Mouse (Mus musculus): ENCODE measurements around the gene Becn1. TPM values are rescaled to one million over a fixed set of nuclear protein-coding genes. Genes with fewer than 3 reads are reported as not detected.

The Becn1 gene
- polyA plus RNA-seq (2017; shearing (Covaris generic)) = 231 TPM

DNA sequence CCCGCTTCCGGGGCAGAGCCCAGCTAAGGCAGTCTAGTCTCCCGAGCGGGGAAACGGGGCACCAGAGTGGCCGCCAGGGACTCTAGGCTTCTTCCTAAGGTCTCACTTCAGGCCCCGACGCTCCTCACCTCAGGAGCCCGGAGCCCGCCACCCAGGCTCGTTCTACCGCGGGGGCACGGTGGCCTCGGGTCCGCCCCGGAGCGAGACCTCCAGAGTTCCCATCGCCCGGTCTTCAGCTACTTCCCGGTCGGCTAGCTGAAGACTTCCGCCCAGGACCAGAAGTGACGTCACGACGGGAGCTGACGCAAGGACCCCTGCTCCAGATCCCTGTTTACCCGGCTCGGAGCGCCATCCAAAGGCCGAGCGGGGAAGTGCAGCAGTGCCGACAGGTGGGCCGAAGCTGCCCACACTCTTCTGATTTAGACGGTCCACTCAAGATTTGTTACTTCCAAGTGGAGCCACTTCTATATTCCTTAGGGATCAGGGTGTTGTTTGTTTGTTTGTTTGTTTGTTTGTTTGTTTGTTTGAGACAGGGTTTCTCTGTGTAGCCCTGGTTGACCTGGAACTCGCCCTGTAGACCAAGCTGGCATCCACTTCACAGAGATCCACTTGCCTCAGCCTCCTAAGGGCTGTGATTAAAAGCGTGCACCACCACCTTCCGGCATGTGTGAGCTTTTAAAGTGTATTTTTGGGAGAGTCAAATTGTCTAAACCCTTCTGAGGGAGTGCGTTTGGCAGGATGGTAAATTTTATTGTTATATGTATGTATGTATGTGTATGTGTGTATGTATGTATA lies at the start of gene Becn1:
Gene Becn1, minus strand, starts transcription at position 283 of the 795 bp plus-strand sequence.

DNA sequence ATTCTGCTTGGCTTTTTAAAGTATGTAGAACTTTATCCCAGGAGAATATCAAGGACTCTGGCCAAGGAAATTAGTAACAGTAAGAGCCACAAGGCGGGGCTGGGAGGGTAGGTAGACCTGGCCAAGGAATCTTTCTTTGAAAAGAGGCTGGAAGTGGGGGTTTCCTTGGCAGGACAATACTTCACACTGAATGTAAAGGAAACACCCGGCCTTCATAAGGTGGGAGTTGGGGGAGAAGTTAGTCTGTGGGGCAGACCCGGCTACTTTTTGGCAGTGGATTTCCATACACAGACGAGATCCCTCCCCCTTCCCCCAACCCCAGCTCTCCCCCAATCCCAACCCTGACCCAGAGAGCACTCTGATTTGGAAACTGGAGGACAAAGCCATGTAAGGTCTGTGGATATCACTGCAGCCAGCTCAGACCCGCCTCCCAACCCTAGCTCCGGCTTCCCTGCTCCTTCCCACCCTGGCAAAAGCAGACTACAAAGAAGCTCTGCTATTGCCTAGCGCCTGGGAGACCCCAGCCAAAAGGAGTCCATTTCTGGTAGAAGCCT lies 28.4 kb upstream of the Becn1 start, which contains the start of gene Aoc3:
Gene Aoc3, plus strand, starts transcription at position 235 of the 554 bp plus-strand sequence.

DNA sequence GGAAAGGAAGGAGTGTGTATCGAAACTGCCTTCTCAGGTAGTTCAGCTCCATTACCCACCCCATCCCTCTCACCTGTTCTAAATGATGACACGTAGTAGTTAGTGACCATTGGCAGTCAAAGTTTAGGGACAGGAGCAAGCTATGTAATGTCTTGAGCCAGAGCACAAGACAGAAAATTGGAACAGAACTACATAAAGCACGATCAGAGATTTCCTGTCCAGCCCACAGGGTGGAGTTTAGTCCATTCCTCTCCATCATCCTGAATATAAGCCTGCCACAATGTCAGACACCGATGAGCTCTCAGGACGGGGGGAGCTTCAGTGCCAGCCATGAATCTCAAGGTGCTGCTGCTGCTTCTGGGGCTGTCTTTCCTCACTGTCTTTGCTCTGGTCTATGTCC lies 22.7 kb upstream of the Becn1 start, which contains the start of gene Aoc2:
Gene Aoc2, plus strand, starts transcription at position 301 of the 400 bp plus-strand sequence.

DNA sequence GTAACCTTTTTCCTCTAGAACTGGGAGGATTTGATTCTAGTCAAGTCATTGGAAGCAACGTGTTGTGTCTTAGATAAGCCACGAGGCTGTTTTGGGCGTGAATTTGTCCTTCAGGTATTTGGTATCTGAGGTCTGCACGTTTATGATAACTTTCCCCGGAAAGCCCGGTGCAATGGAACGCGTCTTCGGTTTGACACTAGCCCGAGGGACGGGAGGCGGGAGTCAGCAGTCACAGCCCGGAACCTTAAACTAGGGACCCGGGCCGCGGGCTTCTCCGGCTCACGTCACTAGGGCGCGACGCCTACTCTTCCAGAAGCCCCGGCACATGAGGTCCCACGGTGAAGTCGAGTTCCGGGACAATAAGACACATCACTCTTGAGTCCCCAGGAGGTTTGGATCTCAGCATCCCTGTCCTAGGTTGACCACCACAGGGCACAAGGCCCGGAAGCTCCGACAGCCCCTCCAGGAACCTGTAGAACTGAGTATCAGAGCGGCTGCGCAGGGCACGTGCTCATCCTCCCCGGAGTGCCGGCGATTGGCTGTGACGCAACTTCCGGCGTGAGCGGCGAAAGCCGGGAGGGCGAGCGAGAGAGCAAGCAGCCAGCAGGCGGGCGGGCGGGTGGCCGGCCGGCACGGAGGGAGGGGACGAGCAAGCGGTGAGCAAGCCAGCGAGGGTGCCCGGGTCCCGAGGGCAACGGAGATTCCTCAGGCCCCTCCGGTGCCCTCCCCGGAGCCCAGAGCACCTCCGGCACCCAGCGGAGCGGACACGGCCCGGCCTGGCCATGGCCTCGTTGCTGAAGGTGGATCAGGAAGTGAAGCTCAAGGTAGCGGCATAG lies 13.8 kb upstream of the Becn1 start, which contains the start of gene Psme3:
Gene Psme3, plus strand, starts transcription at position 549 of the 836 bp plus-strand sequence.

DNA sequence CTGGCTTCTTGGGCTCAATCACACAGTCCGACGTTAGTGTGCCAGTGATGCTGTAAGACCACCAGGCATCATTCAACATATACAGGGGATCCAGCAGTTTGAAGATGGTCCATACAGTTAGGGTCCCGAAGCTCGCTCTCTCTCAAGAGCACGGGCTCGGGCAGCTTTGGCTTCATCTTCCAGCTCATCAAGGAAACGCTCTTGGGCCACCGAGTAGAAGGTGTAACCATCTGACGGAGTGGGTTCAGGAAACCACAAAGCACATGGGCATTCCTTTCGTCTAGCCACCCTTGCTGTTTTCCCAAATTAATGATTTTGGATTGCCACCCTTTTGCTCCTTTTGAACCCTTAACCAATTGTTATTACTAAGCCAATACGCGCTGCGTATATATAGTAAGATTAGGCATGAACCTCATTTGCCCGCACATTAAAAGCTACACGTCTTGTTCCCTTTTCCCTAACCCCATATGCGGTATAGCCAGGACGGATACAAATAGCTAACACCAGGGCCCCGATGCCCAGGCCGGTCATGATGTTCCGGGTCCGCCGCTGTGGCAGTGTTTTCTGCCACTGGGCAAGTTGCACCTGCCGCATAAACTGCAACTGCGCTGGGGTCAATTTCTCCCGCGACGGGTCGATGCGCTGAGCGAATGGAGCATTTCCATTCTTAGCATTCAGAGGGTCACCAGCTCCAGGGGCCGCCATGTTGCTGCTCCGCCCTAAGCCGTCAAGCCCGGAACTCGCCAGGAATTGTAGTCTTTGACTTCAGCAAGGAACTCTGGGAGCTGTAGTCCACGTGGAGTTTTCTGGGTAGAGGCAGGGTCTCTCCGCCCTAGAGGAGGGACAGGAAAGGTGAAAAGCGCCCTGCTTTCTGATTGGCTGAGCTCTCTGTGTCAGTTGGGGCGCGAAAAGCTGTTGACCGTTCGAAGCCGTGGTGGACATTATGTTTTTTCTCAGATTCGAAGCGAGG lies 23.6 kb downstream of the Becn1 start, which contains the start of the genes Cntd1 and Coa3:
Gene Cntd1, plus strand, starts transcription at position 790 of the 970 bp plus-strand sequence.
Gene Coa3, minus strand, starts transcription at position 892 of the 970 bp plus-strand sequence.

DNA sequence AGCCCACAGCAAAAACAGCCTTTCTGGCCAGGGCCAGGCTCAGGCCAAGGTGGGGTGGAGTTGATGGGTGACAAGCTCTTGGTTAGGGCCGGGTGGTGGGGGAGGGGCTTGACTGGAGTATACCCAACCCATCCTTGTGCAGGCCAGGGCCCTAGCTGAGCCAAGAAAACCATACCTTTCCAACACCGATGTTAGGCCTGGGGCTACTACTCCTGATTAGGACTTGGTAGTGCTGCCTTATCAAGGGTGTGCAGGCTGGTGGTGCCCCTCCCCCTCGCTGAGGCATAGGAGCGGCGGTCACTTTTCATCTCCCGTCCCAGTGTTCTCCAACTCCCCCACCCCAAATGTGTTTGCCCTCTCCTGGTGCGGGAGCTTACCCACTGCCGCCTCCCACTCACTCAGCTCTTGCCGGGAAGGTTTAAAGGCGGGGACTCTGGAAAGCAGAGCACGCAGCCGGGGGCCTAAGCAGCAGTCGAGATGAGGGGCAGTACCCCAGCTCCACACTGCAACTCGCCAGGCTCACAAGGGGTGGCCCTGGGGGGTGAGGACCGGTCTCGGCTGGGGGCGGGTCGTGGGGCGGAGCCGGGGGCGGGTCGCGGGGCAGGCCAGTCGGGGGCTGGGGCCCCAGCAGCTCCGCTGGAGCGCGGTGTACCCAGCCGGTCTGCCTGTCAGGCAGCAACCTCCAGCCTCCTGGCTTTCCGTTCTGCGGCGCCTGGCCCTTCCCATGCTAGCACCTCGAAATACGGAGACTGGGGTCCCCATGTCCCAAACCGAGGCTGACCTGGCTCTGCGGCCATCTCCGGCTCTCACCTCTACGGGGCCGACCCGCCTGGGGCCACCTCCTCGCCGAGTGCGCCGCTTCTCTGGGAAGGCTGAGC lies 41.9 kb downstream of the Becn1 start, which contains the start of gene Wnk4:
Gene Wnk4, plus strand, starts transcription at position 620 of the 878 bp plus-strand sequence.

DNA sequence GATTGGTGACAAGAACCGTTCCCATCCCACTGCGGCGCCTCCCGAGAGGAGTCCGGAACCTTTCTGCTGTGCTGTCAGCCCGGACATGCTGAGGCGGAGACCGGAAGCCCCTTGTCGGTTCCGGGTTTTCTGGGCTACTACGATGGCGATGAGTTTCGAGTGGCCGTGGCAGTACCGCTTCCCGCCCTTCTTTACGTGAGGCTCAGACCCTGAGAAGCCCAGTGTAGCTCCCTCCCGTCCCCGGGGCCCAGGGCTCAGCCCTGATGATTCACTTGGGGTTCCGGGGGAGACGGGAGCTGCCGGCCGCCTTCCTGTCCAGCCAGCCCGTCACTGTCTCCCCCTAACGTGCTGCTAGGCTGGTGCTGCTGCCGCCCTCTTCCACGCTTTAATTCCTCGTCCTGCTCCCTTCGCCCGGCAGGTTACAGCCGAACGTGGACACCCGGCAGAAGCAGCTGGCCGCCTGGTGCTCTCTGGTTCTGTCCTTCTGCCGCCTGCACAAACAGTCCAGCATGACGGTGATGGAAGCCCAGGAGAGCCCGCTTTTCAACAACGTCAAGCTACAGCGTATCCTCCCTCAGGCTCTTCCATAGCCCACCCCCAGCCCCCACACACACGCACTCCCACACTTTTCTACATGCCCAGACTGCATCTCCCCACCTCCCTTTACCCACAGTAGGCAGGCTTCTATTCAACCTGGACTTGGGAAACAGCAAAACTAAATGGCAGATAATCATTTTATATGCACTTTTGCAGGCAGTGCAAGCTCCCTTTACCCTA lies 48.3 kb downstream of the Becn1 start, which contains the start of gene Vps25:
Gene Vps25, plus strand, starts transcription at position 95 of the 777 bp plus-strand sequence.

DNA sequence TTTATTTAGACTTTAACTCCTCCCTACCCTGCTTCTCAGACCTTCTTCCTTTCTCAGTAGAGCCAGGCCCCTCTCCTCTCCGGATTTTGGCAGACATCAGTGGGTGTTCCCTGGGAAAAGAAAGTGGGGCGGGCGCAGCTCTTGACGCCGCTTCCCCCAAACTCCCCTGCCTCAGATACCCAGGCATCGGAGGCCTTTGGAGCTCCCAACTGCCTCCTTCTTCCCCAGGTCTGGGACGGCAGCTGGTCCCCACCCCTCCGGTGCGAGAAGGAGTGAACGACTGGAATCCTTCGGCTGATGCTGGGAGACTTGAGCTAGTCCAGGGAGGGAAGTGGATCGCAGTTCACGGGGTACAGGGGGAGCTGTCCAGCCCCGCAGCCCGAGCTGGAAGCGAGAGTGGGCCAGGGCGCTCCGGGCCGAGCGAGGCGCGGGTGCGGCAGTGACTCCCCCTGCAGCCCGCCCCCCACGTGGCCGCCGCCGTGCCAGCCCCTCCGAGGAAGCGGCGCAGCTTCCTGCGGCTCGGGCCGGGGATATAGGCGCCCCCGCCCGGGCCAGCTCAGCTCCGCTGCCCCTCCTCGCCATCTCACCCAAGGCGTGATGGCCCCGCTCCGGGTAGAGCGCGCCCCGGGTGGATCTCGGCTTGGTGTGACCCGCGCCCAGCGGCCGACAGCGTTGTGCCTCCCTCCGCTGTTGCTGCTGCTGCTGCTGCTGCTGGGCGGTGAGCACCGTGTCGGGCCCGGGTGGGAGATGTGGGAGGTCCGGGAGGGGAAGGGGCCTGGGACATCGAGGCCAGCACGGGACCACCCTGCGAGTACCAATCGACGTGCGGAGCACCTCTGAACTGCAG lies 56.0 kb downstream of the Becn1 start, which contains the start of gene Ramp2:
Gene Ramp2, plus strand, starts transcription at position 174 of the 847 bp plus-strand sequence.

Other genes with a start within 250 kb of the Becn1 start
- 9.0 TPM for gene Naglu, start 232.3 kb downstream of the Becn1 start, polyA plus RNA-seq (2017; shearing (Covaris generic))
- 0.51 TPM for gene Hsd17b1, start 223.9 kb downstream of the Becn1 start, polyA plus RNA-seq (2017; shearing (Covaris generic))
- gene Coasy, start 219.7 kb downstream of the Becn1 start, polyA plus RNA-seq (2017; shearing (Covaris generic)) = 39.8 TPM
- 114 TPM for gene Mlx, start 215.0 kb downstream of the Becn1 start, polyA plus RNA-seq (2017; shearing (Covaris generic))
- gene Psmc3ip, start 206.8 kb downstream of the Becn1 start, polyA plus RNA-seq (2017; shearing (Covaris generic)) = 7.8 TPM
- gene Retreg3, start 182.4 kb downstream of the Becn1 start, polyA plus RNA-seq (2017; shearing (Covaris generic)) = 66.3 TPM
- gene Tubg1, start 182.3 kb downstream of the Becn1 start, polyA plus RNA-seq (2017; shearing (Covaris generic)) = 49.2 TPM
- gene Tubg2, start 146.4 kb downstream of the Becn1 start, polyA plus RNA-seq (2017; shearing (Covaris generic)) = 4.6 TPM
- 0.16 TPM for gene Cntnap1, start 131.8 kb downstream of the Becn1 start, polyA plus RNA-seq (2017; shearing (Covaris generic))
- not detected for gene Plekhh3, start 130.9 kb downstream of the Becn1 start, polyA plus RNA-seq (2017; shearing (Covaris generic))
- 3.3 TPM for gene Ccr10, start 126.8 kb downstream of the Becn1 start, polyA plus RNA-seq (2017; shearing (Covaris generic))
- gene Ezh1, start 75.8 kb downstream of the Becn1 start, polyA plus RNA-seq (2017; shearing (Covaris generic)) = 115 TPM
- gene Ramp2, start 56.3 kb downstream of the Becn1 start, polyA plus RNA-seq (2017; shearing (Covaris generic)) = not detected
- 152 TPM for gene Vps25, start 48.6 kb downstream of the Becn1 start, polyA plus RNA-seq (2017; shearing (Covaris generic))
- 6.4 TPM for gene Wnk4, start 41.7 kb downstream of the Becn1 start, polyA plus RNA-seq (2017; shearing (Covaris generic))
- 0.34 TPM for gene Cntd1, start 23.3 kb downstream of the Becn1 start, polyA plus RNA-seq (2017; shearing (Covaris generic))
- 125 TPM for gene Coa3, start 23.2 kb downstream of the Becn1 start, polyA plus RNA-seq (2017; shearing (Covaris generic))
- gene Psme3, start 13.9 kb upstream of the Becn1 start, polyA plus RNA-seq (2017; shearing (Covaris generic)) = 169 TPM
- 3.2 TPM for gene Aoc2, start 22.8 kb upstream of the Becn1 start, polyA plus RNA-seq (2017; shearing (Covaris generic))
- gene Aoc3, start 28.3 kb upstream of the Becn1 start, polyA plus RNA-seq (2017; shearing (Covaris generic)) = not detected
- gene G6pc, start 65.3 kb upstream of the Becn1 start, polyA plus RNA-seq (2017; shearing (Covaris generic)) = not detected
- 48.9 TPM for gene Aarsd1, start 115.3 kb upstream of the Becn1 start, polyA plus RNA-seq (2017; shearing (Covaris generic))
- 0.45 TPM for gene Gm27029, start 122.5 kb upstream of the Becn1 start, polyA plus RNA-seq (2017; shearing (Covaris generic))
- 13.4 TPM for gene Rundc1, start 122.8 kb upstream of the Becn1 start, polyA plus RNA-seq (2017; shearing (Covaris generic))
- gene Ptges3l, start 123.0 kb upstream of the Becn1 start, polyA plus RNA-seq (2017; shearing (Covaris generic)) = 1.7 TPM
- 299 TPM for gene Rpl27, start 140.0 kb upstream of the Becn1 start, polyA plus RNA-seq (2017; shearing (Covaris generic))
- gene Ifi35, start 146.1 kb upstream of the Becn1 start, polyA plus RNA-seq (2017; shearing (Covaris generic)) = 186 TPM
- gene Rnd2, start 162.7 kb upstream of the Becn1 start, polyA plus RNA-seq (2017; shearing (Covaris generic)) = not detected
- 0.34 TPM for gene Vat1, start 163.9 kb upstream of the Becn1 start, polyA plus RNA-seq (2017; shearing (Covaris generic))
- 3.8 TPM for gene Brca1, start 249.7 kb upstream of the Becn1 start, polyA plus RNA-seq (2017; shearing (Covaris generic))
- 152 TPM for gene Nbr1, start 249.9 kb upstream of the Becn1 start, polyA plus RNA-seq (2017; shearing (Covaris generic))

Measured in inflammation-experienced regulatory T-cells, adult 16 weeks (primary cell).